Mouse (Mus musculus): Measurements from ENCODE around the gene Add1. TPM values are rescaled to one million over a fixed set of nuclear protein-coding genes. Genes with fewer than 3 reads are reported as not detected.
"Not testable (repeated sequence)": the region's sequence is repeated elsewhere in the genome, so short reads cannot be mapped to it uniquely, and the experiment has no call there.

The Add1 gene
- total RNA-seq, 2 experiments from 2014 or later: 452 to 467 TPM

GRCm38 (mm10) chr5:34549483-34550221, 23.8 kb upstream of the Add1 start:
- DNase-seq (ENCODE audit: low spot score in 2 of 2): no peak

- no peak for DNase-seq (ENCODE audit: low spot score in 2 of 2)
Observed at GRCm38 (mm10) chr5:34550251-34550650, 23.2 kb upstream of the Add1 start.

- no peak for DNase-seq (ENCODE audit: low spot score in 2 of 2)
Observed at GRCm38 (mm10) chr5:34551821-34552220, 21.6 kb upstream of the Add1 start.

GRCm38 (mm10) chr5:34563854-34564253, 9.6 kb upstream of the Add1 start:
- no peak for DNase-seq (ENCODE audit: low spot score in 2 of 2)

- no peak for DNase-seq (ENCODE audit: low spot score in 2 of 2)
Observed at GRCm38 (mm10) chr5:34564291-34564690, 9.2 kb upstream of the Add1 start.

- DNase-seq (ENCODE audit: low spot score in 2 of 2): peak; percentile 59 to 89
Observed at GRCm38 (mm10) chr5:34565545-34566283, 7.8 kb upstream of the Add1 start.

- no peak for DNase-seq (ENCODE audit: low spot score in 2 of 2)
Observed at GRCm38 (mm10) chr5:34571551-34571950, 1.9 kb upstream of the Add1 start.

- not testable (repeated sequence) for DNase-seq (ENCODE audit: low spot score in 2 of 2)
Observed at GRCm38 (mm10) chr5:34572568-34572967, 896 bp upstream of the Add1 start.

GRCm38 (mm10) chr5:34574721-34575120, 1.3 kb downstream of the Add1 start:
- DNase-seq (ENCODE audit: low spot score in 2 of 2): no peak

GRCm38 (mm10) chr5:34576286-34576685, 2.8 kb downstream of the Add1 start:
- no peak for DNase-seq (ENCODE audit: low spot score in 2 of 2)

GRCm38 (mm10) chr5:34578038-34578655, 4.7 kb downstream of the Add1 start:
- no peak for DNase-seq (ENCODE audit: low spot score in 2 of 2)

GRCm38 (mm10) chr5:34579377-34579776, 5.9 kb downstream of the Add1 start:
- no peak for DNase-seq (ENCODE audit: low spot score in 2 of 2)

- DNase-seq (ENCODE audit: low spot score in 2 of 2): peak in 1 of 2 experiments; percentile 50
Observed at GRCm38 (mm10) chr5:34581671-34582313, 8.3 kb downstream of the Add1 start.

- no peak for DNase-seq (ENCODE audit: low spot score in 2 of 2)
Observed at GRCm38 (mm10) chr5:34582314-34582675, 8.8 kb downstream of the Add1 start.

- no peak for DNase-seq (ENCODE audit: low spot score in 2 of 2)
Observed at GRCm38 (mm10) chr5:34585216-34585615, 11.8 kb downstream of the Add1 start.

GRCm38 (mm10) chr5:34587881-34588280, 14.4 kb downstream of the Add1 start:
- DNase-seq (ENCODE audit: low spot score in 2 of 2): no peak

GRCm38 (mm10) chr5:34590059-34590458, 16.6 kb downstream of the Add1 start:
- DNase-seq (ENCODE audit: low spot score in 2 of 2): no peak

- no peak for DNase-seq (ENCODE audit: low spot score in 2 of 2)
Observed at GRCm38 (mm10) chr5:34590702-34591101, 17.2 kb downstream of the Add1 start.

GRCm38 (mm10) chr5:34591388-34592004, 18.0 kb downstream of the Add1 start:
- no peak for DNase-seq (ENCODE audit: low spot score in 2 of 2)

- not testable (repeated sequence) for DNase-seq (ENCODE audit: low spot score in 2 of 2)
Observed at GRCm38 (mm10) chr5:34592224-34592623, 18.8 kb downstream of the Add1 start.

- no peak for DNase-seq (ENCODE audit: low spot score in 2 of 2)
Observed at GRCm38 (mm10) chr5:34592666-34593065, 19.2 kb downstream of the Add1 start.

Measured in layer of hippocampus, adult 18-20 months (tissue).